Mouse (Mus musculus) neural tube, embryonic 15.5 days (tissue): Measurements from ENCODE around the gene Mug2. TPM values are rescaled to one million over a fixed set of nuclear protein-coding genes. Genes with fewer than 3 reads are reported as not detected.
"Not testable (repeated sequence)": the region's sequence is repeated elsewhere in the genome, so short reads cannot be mapped to it uniquely, and the experiment has no call there.

Experiments
- ATAC-seq: fragments of 200-750 bp; cut with Nextera tagmentation; 2 replicates; pipeline ENCODE4 v1.8.0; 2017; ENCODE audit warnings: mild to moderate bottlenecking, moderate TSS enrichment, moderate library complexity; ENCODE audit not compliant: low FRiP score
- H3K27ac ChIP-seq: fragments of 300-500 bp; sonication (generic); replicated peaks from 2 replicates; pipeline ENCODE4 v1.5.1; 2015; ENCODE audit warnings: mild to moderate bottlenecking, inconsistent platforms
- H3K27me3 ChIP-seq: fragments of 300-500 bp; sonication (generic); replicated peaks from 2 replicates; pipeline ENCODE4 v1.6.1; 2015; ENCODE audit warnings: inconsistent platforms
- H3K36me3 ChIP-seq: fragments of 300-500 bp; sonication (generic); 2 replicates; pipeline ENCODE4 v1.6.1; 2015; ENCODE audit warnings: inconsistent platforms
- H3K4me1 ChIP-seq: fragments of 300-500 bp; sonication (generic); 2 replicates; pipeline ENCODE4 v1.6.1; 2015; ENCODE audit warnings: inconsistent platforms
- H3K4me2 ChIP-seq: fragments of 300-500 bp; sonication (generic); 2 replicates; pipeline ENCODE4 v1.6.1; 2015; ENCODE audit warnings: inconsistent platforms, mild to moderate bottlenecking, moderate library complexity
- H3K4me3 ChIP-seq: fragments of 300-500 bp; sonication (generic); replicated peaks from 2 replicates; pipeline ENCODE4 v1.5.1; 2015; ENCODE audit warnings: mild to moderate bottlenecking, inconsistent platforms
- H3K9ac ChIP-seq: fragments of 300-500 bp; sonication (generic); replicated peaks from 2 replicates; pipeline ENCODE4 v1.6.1; 2015; ENCODE audit warnings: mild to moderate bottlenecking, inconsistent platforms
- H3K9me3 ChIP-seq: fragments of 300-500 bp; sonication (generic); replicated peaks from 2 replicates; pipeline ENCODE4 v1.6.1; 2016; ENCODE audit warnings: inconsistent platforms
- WGBS: fragments of 180-500 bp; shearing (Covaris S2); methylation state at CpG from one replicate; pipeline ENCODE4 v1.1.7; 2015; ENCODE audit warnings: mixed read lengths; 5-methylcytosine and 5-hydroxymethylcytosine counted together
- polyA plus RNA-seq: library from polyadenylated mRNA; unstranded; fragments of >200 nt; fragmentation: Nextera tagmentation; extraction: Ambion mirVana; gene quantifications from 2 replicates; pipeline ENCODE4 v1.2.1, GENCODE M21; 2015

The Mug2 gene
- polyA plus RNA-seq: not detected in 2 replicates

GRCm38 (mm10) chr6:122006461-122006860 is at the start of gene Mug2:
Mug2 (plus strand) TSS chr6:122006761.
- H3K4me2 ChIP-seq, H3K4me1 ChIP-seq, ATAC-seq, H3K9me3 ChIP-seq, H3K27me3 ChIP-seq, H3K4me3 ChIP-seq, H3K36me3 ChIP-seq, H3K9ac ChIP-seq, H3K27ac ChIP-seq: not testable (repeated sequence)
- no CpG with 5 or more reads among the region's 3 CpGs for WGBS

- not testable (repeated sequence) for H3K27ac ChIP-seq, H3K4me2 ChIP-seq, H3K4me3 ChIP-seq, H3K9ac ChIP-seq, H3K36me3 ChIP-seq, ATAC-seq, H3K4me1 ChIP-seq, H3K9me3 ChIP-seq, H3K27me3 ChIP-seq
- 93% methylated on average over 16 of the region's 16 CpGs for WGBS
These were observed 48.7 kb upstream of the Mug2 start for GRCm38 (mm10) chr6:121957803-121958349.

- 85% methylated on average over 7 of the region's 7 CpGs for WGBS
- H3K4me1 ChIP-seq: no peaks in the 10 kb centered on the region
- no peaks in the 10 kb centered on the region for H3K36me3 ChIP-seq
- H3K27me3 ChIP-seq: no peaks in the 10 kb centered on the region
- no peak overlapping the region for H3K27ac ChIP-seq
- H3K9me3 ChIP-seq: peaks cover 3% of the 10 kb centered on the region; the same call in 1 of the 2 replicates
- no peak overlapping the region for H3K9ac ChIP-seq
- no peak overlapping the region for H3K4me2 ChIP-seq
- ATAC-seq: no peak
- H3K4me3 ChIP-seq: no peak overlapping the region
These were observed 30.9 kb upstream of the Mug2 start for GRCm38 (mm10) chr6:121975701-121976100.

GRCm38 (mm10) chr6:122100904-122101303 is 94.3 kb downstream of the Mug2 start:
- Histone ChIP-seq H3K9me3 (no peaks in the 10 kb centered on the region; the same call in 1 of the 2 replicates), H3K4me3 (no peak overlapping the region), H3K27me3 (no peaks in the 10 kb centered on the region), H3K4me1 (no peaks in the 10 kb centered on the region), H3K9ac (no peak overlapping the region), H3K27ac (no peak overlapping the region), H3K36me3 (no peaks in the 10 kb centered on the region), H3K4me2 (no peak overlapping the region)
- ATAC-seq: no peak
- 83% methylated on average over 4 of the region's 4 CpGs for WGBS

- Histone ChIP-seq H3K9me3 (peaks cover 2% of the 10 kb centered on the region; the same call in 1 of the 2 replicates), H3K36me3 (no peaks in the 10 kb centered on the region), H3K4me1 (no peaks in the 10 kb centered on the region), H3K27ac (no peak overlapping the region), H3K4me2 (no peak overlapping the region), H3K27me3 (no peaks in the 10 kb centered on the region), H3K4me3 (no peak overlapping the region), H3K9ac (no peak overlapping the region)
- WGBS: 83% methylated on average over 1 of the region's 1 CpGs
- no peak for ATAC-seq
These were observed 95.1 kb downstream of the Mug2 start for GRCm38 (mm10) chr6:122101671-122102070.

- WGBS: 92% methylated on average over 24 of the region's 24 CpGs
- no peaks in the 10 kb centered on the region for H3K27me3 ChIP-seq
- H3K9ac ChIP-seq: no peak overlapping the region
- H3K9me3 ChIP-seq: no peaks in the 10 kb centered on the region; the same call in 1 of the 2 replicates
- H3K27ac ChIP-seq: no peak overlapping the region
- H3K4me1 ChIP-seq: no peaks in the 10 kb centered on the region
- ATAC-seq: no peak
- no peak overlapping the region for H3K4me3 ChIP-seq
- no peak overlapping the region for H3K4me2 ChIP-seq
- H3K36me3 ChIP-seq: no peaks in the 10 kb centered on the region
These were observed 110.4 kb downstream of the Mug2 start for GRCm38 (mm10) chr6:122116963-122117362.

GRCm38 (mm10) chr6:122129521-122129920 is 123.0 kb downstream of the Mug2 start:
- no peaks in the 10 kb centered on the region for H3K4me1 ChIP-seq
- no peak overlapping the region for H3K9ac ChIP-seq
- 68% methylated on average over 2 of the region's 2 CpGs for WGBS
- ATAC-seq: no peak
- 0 out of 2 replicates have a peak, but pooled peaks cover 4% of the 10 kb centered on the region for H3K9me3 ChIP-seq
- no peak overlapping the region for H3K4me2 ChIP-seq
- no peaks in the 10 kb centered on the region for H3K36me3 ChIP-seq
- no peak overlapping the region for H3K27ac ChIP-seq
- no peaks in the 10 kb centered on the region for H3K27me3 ChIP-seq
- no peak overlapping the region for H3K4me3 ChIP-seq

Other genes starting within 250 kb of the Mug2 start
- gene Mug1, start 168.2 kb upstream of the Mug2 start, polyA plus RNA-seq: 0.13 TPM in 1 of 2 replicates, not detected in the other